Mouse (Mus musculus) CD8-positive naive resting alpha-beta T cell, adult 2 months (primary cell): ENCODE measurements at regions not wholly inside any gene's neighbourhood (a gene's known extent, or its start where the extent isn't known, plus 50 kb on each side); places are given as distances from the start of the nearest gene placed in this dataset.
"Not testable (repeated sequence)": the region's sequence is repeated elsewhere in the genome, so short reads cannot be mapped to it uniquely, and the experiment has no call there.

Experiments used
- DNase-seq, 2 experiments: peaks; one replicate each; pipeline ENCODE4 v3.0.0; 2022; ENCODE audit warnings: low read depth in 2 of 2, low spot score in 2 of 2

DNA sequence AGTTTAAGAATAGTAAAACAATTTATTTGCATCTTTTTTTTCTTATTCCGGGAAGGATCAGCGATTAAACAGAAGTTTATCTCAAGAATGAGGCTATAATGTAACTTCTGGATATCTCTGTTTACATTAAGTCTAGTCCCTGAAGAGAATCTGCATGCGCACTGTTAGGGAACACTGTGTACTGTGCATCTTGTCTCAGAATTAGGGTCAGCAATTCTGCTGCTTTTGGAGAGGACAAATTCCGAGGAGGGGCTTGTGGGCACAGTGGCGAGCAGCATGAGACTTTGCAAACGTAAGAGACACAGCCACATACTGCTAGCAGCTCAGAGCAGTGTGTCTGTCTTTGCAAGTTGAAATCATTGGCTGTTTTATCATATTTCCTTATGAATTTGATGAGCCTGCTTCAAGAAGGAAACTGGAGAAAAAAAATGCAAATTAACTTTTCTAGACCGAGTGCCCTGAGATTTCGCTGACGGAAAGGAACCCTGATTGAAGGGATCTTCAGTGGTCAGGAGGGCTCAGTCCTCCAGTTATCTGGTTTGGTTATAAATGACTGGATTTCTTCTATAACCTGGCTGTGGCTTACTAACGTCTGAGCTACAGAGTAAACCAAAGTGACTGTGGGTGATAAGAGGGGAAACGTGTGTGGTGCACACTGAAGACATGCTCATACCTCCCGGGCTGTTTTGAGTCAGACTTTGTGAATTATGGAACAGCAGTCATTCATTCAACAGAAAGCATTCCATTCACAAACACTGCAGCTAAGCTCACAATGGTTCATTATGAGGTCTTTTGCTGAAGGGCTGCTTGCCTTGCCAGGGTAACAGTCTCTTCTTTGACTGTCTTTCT is 305.1 kb downstream of the Ets1 start:
- DNase-seq, result no peak

DNA sequence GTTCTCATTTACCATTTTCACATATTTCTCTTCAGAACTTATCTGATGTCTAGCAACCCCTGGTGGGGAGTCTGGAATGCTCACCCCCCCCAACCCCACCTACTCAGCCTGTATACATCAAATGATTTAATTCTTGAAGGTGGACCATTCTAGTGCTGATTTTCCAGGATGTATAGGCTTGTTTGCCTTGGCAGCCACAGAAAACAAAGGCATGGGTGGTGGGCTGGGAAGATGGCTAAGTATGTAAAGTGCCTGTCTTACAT is 305.7 kb downstream of the Ets1 start:
- peak; percentile 52 to 65 for DNase-seq

DNA sequence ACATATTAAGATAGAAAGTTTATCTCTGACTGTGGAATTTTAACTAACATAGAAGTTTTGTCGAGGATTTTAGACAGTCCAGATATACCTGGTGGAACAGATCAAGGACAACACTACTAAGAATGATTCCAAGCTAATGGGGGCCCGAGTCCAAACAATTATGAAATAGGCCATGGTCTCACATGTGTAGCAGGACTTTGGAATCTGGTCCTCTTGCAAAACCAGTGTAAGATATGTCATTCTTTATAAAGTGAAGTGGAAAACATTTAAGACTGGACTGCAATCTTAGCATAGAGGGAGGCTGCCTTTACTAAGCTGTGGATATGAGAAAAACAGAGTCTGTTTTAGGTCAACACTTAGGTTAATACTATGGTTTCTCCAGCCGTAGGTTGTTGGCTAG is 311.2 kb downstream of the Ets1 start:
- no peak for DNase-seq

DNA sequence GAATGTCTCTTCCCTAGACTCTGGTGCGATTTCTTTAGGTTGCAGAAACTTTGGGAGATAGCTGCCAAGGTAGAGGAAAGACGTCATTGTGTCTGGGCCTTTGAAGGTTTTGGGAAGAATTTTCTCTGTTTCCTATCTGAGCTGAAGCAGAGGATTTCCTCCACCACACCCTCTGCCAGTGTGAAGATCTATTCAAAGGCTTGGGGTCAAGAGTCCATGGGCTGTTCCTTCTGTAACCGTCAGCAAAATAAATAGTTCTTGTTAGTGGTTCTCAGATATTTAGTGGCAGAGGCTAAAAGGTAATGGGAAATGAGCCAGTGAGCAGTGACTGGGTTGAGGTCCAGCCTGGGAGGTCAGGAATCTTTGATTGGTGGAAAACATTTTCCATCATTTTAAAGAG is 313.0 kb downstream of the Ets1 start:
- no peak for DNase-seq

DNA sequence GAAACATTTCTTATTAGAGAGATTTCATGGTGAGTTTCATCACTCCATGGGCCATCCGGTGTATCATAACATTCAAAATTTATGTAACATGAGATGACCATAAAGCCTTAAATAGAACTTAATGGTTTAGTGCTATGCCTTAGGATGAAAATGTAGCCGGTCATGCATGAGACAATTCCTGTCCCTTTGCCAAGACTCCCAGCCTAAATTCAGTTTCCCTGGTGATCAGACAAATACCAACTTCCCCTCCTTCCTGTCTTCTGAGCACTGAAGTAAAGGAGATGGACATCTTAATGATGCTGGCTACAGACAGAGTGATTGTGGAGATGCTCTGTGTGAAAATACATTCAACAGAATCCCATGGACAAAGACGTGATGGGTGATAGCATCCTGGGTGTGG is 322.7 kb downstream of the Ets1 start:
- no peak for DNase-seq

DNA sequence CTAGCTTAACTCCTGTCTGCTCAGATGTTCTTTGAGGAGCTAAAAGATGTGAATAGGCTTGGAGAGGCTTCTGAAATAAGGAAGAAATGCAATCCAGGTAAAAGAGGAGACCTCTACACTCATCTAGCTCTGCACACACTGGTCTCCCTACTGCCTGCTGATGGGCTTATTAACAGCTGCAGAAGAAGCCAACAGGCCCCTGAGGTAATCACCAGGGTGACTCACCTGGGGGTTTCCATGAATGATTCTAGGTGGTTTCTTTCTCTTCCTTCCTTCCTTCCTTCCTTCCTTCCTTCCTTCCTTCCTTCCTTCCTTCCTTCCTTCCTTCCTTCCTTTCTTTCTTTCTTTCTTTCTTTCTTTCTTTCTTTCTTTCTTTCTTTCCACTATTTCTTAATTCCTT is 323.4 kb downstream of the Ets1 start:
- DNase-seq, result not testable (repeated sequence)

DNA sequence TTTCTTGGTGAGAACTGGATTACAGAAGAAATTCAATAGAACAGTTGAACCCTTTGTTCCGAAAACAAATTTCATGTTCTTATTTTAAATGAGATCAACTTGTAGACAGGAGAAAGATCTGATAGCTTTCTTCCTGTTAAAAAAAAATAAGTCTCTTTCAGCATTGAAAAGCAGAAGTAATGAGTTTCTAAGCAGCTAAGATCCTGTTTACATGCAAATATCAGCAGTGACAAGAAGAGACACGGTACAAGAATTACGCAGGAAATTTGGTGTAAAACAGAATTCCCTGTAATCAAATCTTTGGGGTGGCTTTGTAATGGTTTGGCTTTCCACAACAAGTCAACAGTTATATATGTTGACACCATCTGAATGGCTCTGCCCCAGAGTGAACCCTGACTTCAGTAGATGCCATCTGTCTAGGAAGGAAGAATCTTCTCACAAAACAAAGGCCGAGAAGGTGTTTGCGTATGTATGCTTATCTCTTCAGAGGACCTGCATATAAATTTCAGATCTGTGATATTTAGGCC is 326.7 kb downstream of the Ets1 start:
- no peak for DNase-seq

DNA sequence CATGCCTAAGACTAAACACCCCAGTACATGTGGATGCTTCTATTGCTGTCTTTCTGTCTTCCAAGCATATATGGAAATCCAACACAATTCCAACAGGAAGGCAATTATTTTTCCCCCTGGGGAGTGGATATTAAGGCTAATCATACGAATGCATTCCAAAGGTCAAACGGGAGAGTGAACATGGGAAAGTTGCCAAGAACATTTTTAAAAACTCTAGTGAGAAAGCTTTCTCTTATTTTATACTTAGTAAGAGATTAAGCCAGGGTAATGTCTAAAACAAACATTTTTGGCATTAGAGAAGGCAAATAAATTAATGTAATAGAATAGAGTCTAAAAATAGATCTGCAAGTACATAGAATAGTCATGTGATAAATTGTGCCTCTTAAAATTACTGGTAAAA is 332.4 kb downstream of the Ets1 start:
- DNase-seq, result no peak

DNA sequence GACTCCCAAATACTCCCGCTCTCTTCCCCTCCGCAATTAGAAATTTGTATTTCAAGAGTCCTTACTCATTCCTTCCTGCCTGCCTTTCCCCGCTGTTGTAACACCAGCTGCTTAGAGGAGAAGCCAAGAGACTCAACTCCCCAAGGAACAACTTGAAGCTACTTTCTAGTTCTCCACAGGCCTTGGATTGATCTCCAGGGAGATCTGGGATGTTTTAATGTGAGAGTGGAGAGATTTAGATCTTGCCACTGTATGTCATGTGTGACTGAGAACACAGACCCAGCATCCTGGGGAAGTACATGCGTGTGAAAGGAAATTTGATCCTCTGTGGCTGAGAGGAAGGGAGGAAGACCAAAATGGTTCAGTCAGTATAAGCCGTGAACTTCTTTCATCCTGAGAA is 335.4 kb downstream of the Ets1 start:
- no peak for DNase-seq

DNA sequence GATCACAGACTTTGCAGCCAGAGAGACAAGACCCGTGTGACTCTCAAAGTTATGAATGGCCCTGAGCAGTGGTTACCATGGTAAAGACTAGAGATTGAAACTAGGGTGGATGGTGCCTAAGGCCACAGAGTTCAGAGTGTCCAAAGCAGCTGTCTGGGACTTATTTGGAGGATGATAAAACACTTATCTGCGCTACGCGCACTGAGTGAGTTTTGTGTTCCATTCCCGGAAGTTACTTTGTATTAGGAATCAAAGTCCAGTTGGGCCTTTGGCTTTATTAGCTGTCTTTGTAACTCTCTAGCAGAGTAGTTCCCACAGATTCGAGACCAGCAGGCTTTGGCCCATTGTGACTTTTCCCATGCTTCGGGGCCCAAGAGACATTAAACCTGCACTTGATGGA is 335.9 kb downstream of the Ets1 start:
- DNase-seq, result no peak

DNA sequence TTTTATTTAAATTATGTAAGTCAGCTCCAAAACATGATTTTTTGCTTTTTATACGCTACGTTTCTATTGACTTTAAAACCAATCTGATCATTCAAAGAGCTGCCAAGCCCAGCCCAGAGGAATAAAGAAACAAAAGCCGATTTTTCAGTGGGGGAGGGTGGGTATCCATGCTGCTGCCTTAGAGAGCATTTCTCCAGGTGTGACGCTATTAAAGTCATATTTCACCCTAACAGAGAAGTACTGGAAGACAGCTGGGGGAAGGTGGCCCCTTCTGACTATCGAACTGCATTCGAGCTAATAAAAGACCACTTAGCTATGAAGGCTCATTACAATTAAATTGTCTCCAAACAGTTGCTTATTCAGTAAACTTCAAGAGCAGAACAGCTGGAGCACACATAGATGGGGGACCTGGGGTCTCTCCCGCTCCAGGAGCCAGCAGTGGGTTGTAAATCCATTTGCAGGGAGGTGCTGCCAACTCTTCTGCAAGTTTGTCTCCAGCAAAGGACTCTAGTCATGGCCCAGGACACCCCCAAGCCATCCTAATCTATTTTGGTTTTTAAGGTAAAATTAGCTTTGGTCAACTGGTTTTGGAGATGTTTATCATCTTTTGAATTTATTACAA is 336.5 kb downstream of the Ets1 start:
- DNase-seq, result no peak

DNA sequence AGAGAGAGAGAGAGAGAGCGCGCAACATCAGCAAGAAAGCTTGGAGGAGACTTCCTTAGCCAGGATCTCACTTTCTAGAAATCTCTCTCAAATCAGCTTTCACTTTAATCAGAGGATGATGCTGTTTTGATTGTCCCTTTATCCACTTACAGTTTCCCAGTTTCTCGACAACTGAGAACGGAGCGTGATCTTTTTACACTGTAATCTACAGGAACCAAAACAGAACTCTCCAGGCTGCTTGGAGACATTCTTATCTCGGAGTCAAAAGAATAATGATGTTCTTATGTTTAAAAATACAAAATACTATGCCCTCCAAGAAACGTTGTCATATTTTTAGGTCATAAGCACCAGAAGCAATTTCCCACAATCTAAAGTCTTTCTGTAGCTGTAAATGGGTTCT is 341.7 kb downstream of the Ets1 start:
- DNase-seq, result no peak

DNA sequence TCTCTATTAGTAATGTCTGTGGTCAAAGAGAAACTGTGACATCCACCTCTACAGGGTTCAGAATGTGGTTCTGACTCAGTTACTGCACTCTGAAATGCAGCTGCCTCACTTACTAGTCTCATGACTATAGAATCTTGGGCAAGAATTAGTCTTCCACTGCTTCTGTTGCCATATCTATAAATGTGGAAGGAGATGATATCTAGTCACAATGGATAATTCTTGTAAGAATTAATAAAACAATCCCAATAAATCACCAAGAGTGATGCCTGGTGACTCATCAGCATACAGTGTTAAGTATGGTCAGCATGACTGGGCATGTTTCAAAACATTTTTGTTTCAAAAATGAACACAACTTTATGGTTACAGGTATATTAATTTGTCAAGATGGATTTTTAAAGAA is 344.8 kb downstream of the Ets1 start:
- DNase-seq, result no peak

DNA sequence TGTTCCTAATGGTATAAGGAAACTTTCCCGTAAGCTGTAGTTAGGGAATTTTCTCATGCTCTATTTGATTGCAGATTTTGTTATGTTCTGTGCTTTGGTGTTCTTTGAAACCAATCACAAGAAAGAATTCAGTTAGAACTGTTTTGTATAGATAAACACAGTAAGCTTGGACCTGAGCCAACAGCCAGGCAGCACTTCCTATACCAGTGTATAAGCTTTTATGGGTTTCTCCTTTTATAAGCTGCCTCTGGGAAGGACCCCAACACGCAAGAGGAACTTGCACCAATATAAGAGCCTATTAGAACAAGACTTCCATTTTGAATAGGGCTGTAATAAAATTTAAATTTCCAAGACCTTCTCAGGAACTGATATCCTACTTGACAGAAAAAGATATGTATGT is 347.2 kb downstream of the Ets1 start:
- no peak for DNase-seq

DNA sequence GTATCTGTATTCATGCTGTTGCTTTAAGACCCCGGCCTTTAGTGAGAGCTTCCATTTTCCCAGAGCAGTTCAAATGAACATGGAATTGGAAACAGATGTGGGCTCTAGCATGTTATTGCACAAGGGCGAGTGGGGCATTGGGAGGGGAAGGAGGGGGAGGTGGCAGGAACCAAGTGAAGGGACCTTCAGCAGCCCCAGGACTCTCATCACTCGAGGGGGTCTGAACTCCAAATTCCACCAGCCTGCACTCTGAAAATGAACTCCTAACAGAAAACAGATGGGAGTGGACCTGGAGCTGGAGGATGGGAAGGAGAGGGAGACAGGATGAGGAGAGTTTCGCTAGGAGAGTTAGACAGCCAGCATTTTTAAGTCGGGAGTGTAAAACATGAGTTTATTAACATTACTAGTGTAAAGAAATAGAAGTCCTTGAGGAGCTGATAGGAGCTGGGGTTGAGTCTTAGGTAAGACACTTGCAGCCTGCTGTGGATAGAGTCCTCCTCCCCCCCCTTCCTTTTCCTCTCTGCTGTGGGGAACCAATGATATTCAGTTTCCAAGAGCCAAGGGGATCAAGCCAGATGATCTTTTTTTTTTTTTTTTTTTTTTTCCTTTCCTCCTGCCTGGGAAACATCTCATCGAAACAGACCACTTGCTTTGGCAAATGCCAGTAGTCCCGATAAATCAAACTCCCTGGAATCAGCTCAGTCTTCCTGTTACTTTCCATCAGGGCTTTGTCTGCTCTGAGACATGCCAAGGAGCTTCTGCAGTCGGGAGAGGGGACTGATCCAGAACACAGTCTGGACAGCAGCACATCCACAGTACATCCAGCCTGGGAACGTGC is 351.0 kb downstream of the Ets1 start:
- no peak for DNase-seq

DNA sequence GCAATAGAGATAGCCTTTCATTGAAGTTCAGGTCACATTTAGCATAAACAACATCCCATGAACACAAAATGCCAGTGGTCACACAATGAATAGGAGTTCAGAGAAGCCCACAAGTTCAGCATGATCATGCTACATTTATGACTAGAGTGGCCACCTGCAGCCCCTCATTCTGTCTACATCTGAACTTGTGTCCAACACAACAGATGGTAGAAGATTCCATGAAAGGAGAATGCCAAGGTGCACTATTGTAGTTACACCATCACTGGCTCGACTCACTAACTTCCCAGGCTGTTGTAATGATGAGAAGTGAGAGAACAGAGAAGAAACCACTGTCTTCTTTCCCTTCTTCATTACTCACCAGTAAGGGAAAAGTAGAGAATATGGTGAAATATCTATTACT is 353.0 kb downstream of the Ets1 start:
- DNase-seq, result no peak

DNA sequence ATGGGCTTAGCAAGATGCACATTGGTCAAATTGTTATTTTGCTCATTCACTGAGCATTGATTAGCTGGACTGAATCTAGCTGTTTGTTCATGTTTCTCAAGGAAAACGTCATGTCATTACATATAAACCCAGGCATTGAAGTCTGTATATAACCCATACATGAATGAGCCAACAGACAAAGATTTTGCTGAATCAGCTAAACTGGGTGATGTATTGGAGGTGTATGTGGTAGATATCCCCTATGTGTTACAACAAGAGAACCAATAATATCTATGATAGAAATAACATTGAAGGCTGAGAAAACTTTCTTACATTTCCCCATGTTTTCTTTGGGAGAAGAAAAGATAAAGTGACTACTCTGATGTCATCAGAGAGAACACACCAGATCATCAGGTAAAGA is 362.3 kb downstream of the Ets1 start:
- DNase-seq, result no peak

DNA sequence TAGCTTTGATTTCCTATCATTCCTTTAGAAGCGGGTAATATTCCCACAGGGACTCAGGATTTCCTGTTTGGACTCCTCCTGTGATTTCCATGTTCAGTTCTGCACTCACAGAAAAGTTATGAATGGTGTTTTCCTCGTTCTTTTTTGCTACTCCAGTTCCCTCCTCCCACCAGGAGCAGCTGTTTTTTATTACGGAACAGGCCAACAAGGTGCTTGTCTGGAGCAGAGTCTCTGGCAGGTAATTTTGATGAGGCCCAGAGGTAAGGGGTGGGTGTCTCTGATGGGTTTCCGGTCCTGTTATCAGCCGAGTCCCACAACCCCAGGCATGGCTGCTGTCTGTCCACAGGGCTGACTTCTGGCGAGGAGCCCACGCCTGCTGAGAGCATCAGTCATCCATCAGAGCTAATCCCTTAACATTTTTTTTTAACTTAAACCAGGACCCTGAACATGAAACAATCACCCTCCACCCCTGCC is 364.7 kb downstream of the Ets1 start:
- DNase-seq, result no peak

DNA sequence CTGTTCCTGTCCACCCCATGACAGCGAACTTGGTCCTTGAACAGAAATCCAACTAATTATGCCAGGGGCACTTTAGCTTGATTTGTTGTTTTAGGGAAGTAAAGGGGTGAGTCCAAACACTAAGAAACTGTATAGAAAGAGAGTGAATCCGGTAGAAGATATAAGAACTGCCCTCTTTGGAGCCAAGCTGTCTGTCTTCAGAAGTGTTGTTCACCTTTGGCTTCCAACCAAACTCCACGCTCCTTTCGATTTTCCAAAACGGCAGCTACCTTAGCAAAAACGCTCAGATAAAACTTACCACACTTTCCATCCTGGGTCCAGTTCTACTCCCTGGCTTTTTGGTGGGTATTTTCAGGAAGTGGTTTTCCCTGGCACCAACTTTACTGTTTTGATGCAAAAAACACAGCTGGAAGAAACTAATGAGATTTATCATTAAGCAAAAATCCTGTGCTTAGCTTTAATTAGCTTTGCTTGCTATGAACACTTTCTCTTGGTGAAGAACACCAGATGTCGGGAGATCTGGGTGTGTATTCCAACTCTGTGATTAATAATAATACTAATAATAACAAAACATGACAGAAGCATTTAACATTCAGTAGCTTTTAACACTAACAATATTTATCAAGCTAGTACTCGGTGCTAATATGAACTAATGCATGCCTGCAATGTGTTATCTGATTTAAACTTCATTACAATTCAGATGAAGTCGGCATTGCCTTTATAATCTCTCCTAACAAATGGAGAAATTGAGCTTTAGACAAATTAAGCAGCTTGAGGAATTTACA is 365.3 kb downstream of the Ets1 start:
- DNase-seq, result no peak

DNA sequence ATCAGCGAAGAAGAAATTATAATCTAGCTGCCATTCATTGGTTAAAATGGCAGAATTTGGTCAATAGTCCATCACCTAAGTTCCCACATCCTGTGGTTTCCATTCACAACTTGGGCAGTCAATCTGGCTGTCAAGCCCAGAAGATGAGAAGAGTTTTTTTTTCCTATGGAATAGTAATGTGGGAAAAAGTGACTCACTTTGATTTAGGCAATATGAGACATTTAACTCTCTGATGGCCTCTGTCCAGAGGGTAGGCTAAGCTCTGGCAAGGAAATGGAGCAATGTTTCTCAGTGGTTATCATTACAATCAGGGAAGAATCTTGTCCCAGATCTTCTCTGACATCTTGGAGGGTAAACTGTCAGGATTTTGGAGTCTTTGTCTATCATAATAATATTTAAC is 367.9 kb downstream of the Ets1 start:
- no peak for DNase-seq

DNA sequence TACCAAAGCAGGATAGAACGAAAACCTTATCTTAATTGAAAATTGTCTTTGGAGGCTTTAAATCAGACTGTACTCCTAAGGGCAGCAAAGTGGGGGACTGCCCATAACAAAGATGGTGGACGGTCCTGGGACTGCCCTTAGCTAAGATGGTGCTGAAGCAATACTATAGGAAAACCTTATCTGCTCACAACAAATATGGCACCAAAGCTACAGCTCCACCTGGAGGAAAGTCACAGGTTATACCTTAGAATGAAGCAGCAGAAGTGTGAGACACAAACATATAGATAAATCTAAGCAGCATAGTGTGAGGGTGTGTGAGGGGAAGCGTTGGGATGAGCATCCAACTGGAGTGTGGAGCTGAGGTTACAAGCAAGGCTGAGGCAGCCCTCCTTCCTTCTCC is 368.5 kb downstream of the Ets1 start:
- DNase-seq, result peak in 1 of 2 experiments; percentile 12
